7 mouse cellular contexts compared by ENCODE assay signal in the genomic region with DNA sequence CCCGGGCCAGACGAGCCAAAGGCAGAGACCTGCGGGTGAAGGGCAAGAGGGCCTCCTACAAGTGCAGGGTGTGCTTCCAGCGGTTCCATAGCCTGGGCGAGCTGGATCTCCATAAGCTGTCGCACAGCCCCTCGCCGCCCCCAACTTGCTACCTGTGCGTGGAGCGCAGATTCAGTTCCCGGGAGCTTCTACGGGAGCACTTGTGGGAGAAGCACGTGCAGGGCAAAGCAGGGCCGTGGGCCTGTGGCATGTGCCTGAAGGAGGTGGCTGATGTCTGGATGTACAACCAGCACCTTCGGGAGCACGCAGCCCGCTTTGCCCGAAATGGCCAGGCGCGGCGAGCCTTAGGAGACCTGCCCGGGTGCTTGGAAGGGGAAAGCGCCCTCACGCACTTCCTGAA. TPM values are rescaled to one million over a fixed set of nuclear protein-coding genes. Genes with fewer than 3 reads are reported as not detected.
A peak's percentile ranks its signal among the peaks of the same experiment; 100 is the strongest.
DNase-seq lines count a peak whose midpoint lies in the region; ATAC-seq and TF ChIP-seq lines count a peak whose summit lies in the region.

No protein-coding gene starts in this region.

- peak overlapping the region; percentile 71 for H3K4me2 ChIP-seq in embryonic facial prominence, embryonic 14.5 days (ENCODE audit: low read depth, low read length)
- peak overlapping the region; percentile 71 for H3K4me2 ChIP-seq in hindbrain, embryonic 15.5 days
- H3K4me2 ChIP-seq in midbrain, embryonic 16.5 days (ENCODE audit: low read length) = peak overlapping the region; percentile 67

- H3K4me1 ChIP-seq in embryonic facial prominence, embryonic 14.5 days (ENCODE audit: control insufficient read depth, insufficient read depth, low read length) = peaks cover 11% of the 10 kb centered on the region
- peaks cover 24% of the 10 kb centered on the region for H3K4me1 ChIP-seq in hindbrain, embryonic 15.5 days (replicated peaks)
- no peaks in the 10 kb centered on the region; the same call in 1 of the 2 replicates for H3K4me1 ChIP-seq in midbrain, embryonic 16.5 days (ENCODE audit: control insufficient read depth, insufficient read depth, low read length)

- H3K27me3 ChIP-seq in embryonic facial prominence, embryonic 14.5 days (replicated peaks; ENCODE audit: control insufficient read depth, insufficient read depth, low read length) = 0 out of 2 replicates have a peak, but pooled peaks cover 5% of the 10 kb centered on the region
- peaks cover 7% of the 10 kb centered on the region for H3K27me3 ChIP-seq in hindbrain, embryonic 15.5 days
- H3K27me3 ChIP-seq in midbrain, embryonic 16.5 days (ENCODE audit: control insufficient read depth, insufficient read depth, low read depth, low read length) = peaks cover 2% of the 10 kb centered on the region

- H3K27ac ChIP-seq in layer of hippocampus, adult 2 months = peak overlapping the region; percentile 88
- no peak overlapping the region for H3K27ac ChIP-seq in embryonic facial prominence, embryonic 14.5 days (replicated peaks; ENCODE audit: low read depth, low read length)
- H3K27ac ChIP-seq in hindbrain, embryonic 15.5 days (replicated peaks) = no peak overlapping the region; the same call in 1 of the 2 replicates
- no peak overlapping the region for H3K27ac ChIP-seq in midbrain, embryonic 16.5 days (ENCODE audit: low read length)

- WGBS in embryonic facial prominence, embryonic 14.5 days = 57% methylated on average over 23 of the region's 24 CpGs
- WGBS in hindbrain, embryonic 15.5 days = 57% methylated on average over 24 of the region's 24 CpGs
- WGBS in midbrain, embryonic 16.5 days = 59% methylated on average over 24 of the region's 24 CpGs

- H3K9me3 ChIP-seq in embryonic facial prominence, embryonic 14.5 days (ENCODE audit: control insufficient read depth, low read length) = no peaks in the 10 kb centered on the region
- H3K9me3 ChIP-seq in hindbrain, embryonic 15.5 days = no peaks in the 10 kb centered on the region
- no peaks in the 10 kb centered on the region for H3K9me3 ChIP-seq in midbrain, embryonic 16.5 days (replicated peaks; ENCODE audit: control insufficient read depth, low read length, poor library complexity, severe bottlenecking)

- H3K9ac ChIP-seq in embryonic facial prominence, embryonic 14.5 days (ENCODE audit: low read depth, low read length) = peak overlapping the region; percentile 54
- H3K9ac ChIP-seq in hindbrain, embryonic 15.5 days = peak overlapping the region; percentile 44
- peak overlapping the region; percentile 60 for H3K9ac ChIP-seq in midbrain, embryonic 16.5 days (ENCODE audit: low read depth, low read length)

- peak overlapping the region; percentile 56 for H3K4me3 ChIP-seq in layer of hippocampus, adult 2 months
- H3K4me3 ChIP-seq in embryonic facial prominence, embryonic 14.5 days (ENCODE audit: low read depth, low read length) = peak overlapping the region; percentile 40
- H3K4me3 ChIP-seq in hindbrain, embryonic 15.5 days = peak overlapping the region; percentile 38
- peak overlapping the region; percentile 38 for H3K4me3 ChIP-seq in midbrain, embryonic 16.5 days (ENCODE audit: low read depth, low read length)

- no peak for DNase-seq in layer of hippocampus, adult 2 months (ENCODE audit: low spot score in 2 of 2)
- DNase-seq in layer of hippocampus, adult 8-10 months (ENCODE audit: low spot score in 2 of 2) = no peak
- DNase-seq in embryonic facial prominence, embryonic 14.5 days (ENCODE audit: low spot score) = no peak
- no peak for DNase-seq in adrenal gland, postnatal 36 days
- DNase-seq in adrenal gland, adult 18-20 months (ENCODE audit: low spot score in 2 of 2) = no peak

- no peak for ATAC-seq in embryonic facial prominence, embryonic 14.5 days (ENCODE audit: low read depth)
- no peak for ATAC-seq in hindbrain, embryonic 15.5 days (ENCODE audit: low FRiP score, low read depth)
- ATAC-seq in midbrain, embryonic 16.5 days = no peak

- no peaks in the 10 kb centered on the region for H3K36me3 ChIP-seq in embryonic facial prominence, embryonic 14.5 days (ENCODE audit: control insufficient read depth, insufficient read depth, low read length)
- H3K36me3 ChIP-seq in hindbrain, embryonic 15.5 days = no peaks in the 10 kb centered on the region
- no peaks in the 10 kb centered on the region for H3K36me3 ChIP-seq in midbrain, embryonic 16.5 days (ENCODE audit: control insufficient read depth, insufficient read depth, low read length)

- no peak for TF ChIP-seq CTCF in layer of hippocampus, adult 2 months (conservative IDR thresholded peaks at IDR 0.05)

RNA-seq across cellular contexts. Expression of gene Zfpm1, which starts 13.1 kb away (rescaled TPM):
- total RNA-seq in layer of hippocampus, adult 2 months (2021) = 10 to 100 TPM; 45.1 to 45.6 TPM
- 10 to 100 TPM; 37.3 to 45.5 (median 41.5) TPM for total RNA-seq in layer of hippocampus, adult 8-10 months (2022)
- 1.7 and 1.9 TPM in 2 replicates for polyA plus RNA-seq in embryonic facial prominence, embryonic 14.5 days (2014; fragmentation: Nextera tagmentation; extraction: Ambion mirVana)
- polyA plus RNA-seq in hindbrain, embryonic 15.5 days (2015; fragmentation: Nextera tagmentation; extraction: Ambion mirVana) = 1.4 and 2.3 TPM in 2 replicates
- 0.77 and 1.2 TPM in 2 replicates for polyA plus RNA-seq in midbrain, embryonic 16.5 days (2015; fragmentation: Nextera tagmentation; extraction: Ambion mirVana)
- 10 to 100 TPM; 14.0 to 15.5 TPM for total RNA-seq in adrenal gland, postnatal 36 days (2021)
- total RNA-seq in adrenal gland, adult 18-20 months (2021) = 10 to 100 TPM; 11.8 to 14.2 TPM
